Mouse (Mus musculus): ENCODE measurements around the gene H2al1j. TPM values are rescaled to one million over a fixed set of nuclear protein-coding genes. Genes with fewer than 3 reads are reported as not detected.
A peak's percentile ranks its signal among the peaks of the same experiment; 100 is the strongest.
"Not testable (repeated sequence)": the region's sequence is repeated elsewhere in the genome, so short reads cannot be mapped to it uniquely, and the experiment has no call there.

Gene H2al1j
- polyA plus RNA-seq, 1 experiment from 2014 or later: not detected

GRCm38 (mm10) chrX:11317956-11318355 is 9.7 kb upstream of the H2al1j start, which contains the start of gene H2al1g:
Gene H2al1g, plus strand, starts transcription at chrX:11318256.
- H3K4me3 ChIP-seq (ENCODE audit: low read depth, low read length); ATAC-seq (ENCODE audit: insufficient read depth); H3K36me3 ChIP-seq (ENCODE audit: insufficient read depth); H3K4me2 ChIP-seq; H3K27ac ChIP-seq (ENCODE audit: low read depth); DNase-seq; H3K9ac ChIP-seq; H3K27me3 ChIP-seq (ENCODE audit: insufficient read depth, low read length); H3K4me1 ChIP-seq (ENCODE audit: insufficient read depth); H3K9me3 ChIP-seq (ENCODE audit: low read depth, low read length): not testable (repeated sequence)
- no CpG with 5 or more reads among the region's 3 CpGs for WGBS

GRCm38 (mm10) chrX:11321192-11321591 is 6.4 kb upstream of the H2al1j start, which contains the start of gene H2al1h:
Gene H2al1h, plus strand, starts transcription at chrX:11321492.
- not testable (repeated sequence) for H3K4me1 ChIP-seq (ENCODE audit: insufficient read depth); H3K4me2 ChIP-seq; H3K36me3 ChIP-seq (ENCODE audit: insufficient read depth); H3K9me3 ChIP-seq (ENCODE audit: low read depth, low read length); ATAC-seq (ENCODE audit: insufficient read depth); H3K4me3 ChIP-seq (ENCODE audit: low read depth, low read length); DNase-seq; H3K27me3 ChIP-seq (ENCODE audit: insufficient read depth, low read length); H3K9ac ChIP-seq; H3K27ac ChIP-seq (ENCODE audit: low read depth)
- WGBS: no CpG with 5 or more reads among the region's 6 CpGs

- ATAC-seq (ENCODE audit: insufficient read depth); H3K4me2 ChIP-seq; H3K4me1 ChIP-seq (ENCODE audit: insufficient read depth); H3K27ac ChIP-seq (ENCODE audit: low read depth); DNase-seq; H3K27me3 ChIP-seq (ENCODE audit: insufficient read depth, low read length); H3K4me3 ChIP-seq (ENCODE audit: low read depth, low read length); H3K9ac ChIP-seq; H3K36me3 ChIP-seq (ENCODE audit: insufficient read depth); H3K9me3 ChIP-seq (ENCODE audit: low read depth, low read length): not testable (repeated sequence)
- WGBS: 100% methylated on average over 2 of the region's 5 CpGs
Measured at GRCm38 (mm10) chrX:11324359-11324758, 3.3 kb upstream of the H2al1j start, which contains the start of gene H2al1i. Gene H2al1i, plus strand, starts transcription at chrX:11324659.

GRCm38 (mm10) chrX:11345762-11346161 is 18.1 kb downstream of the H2al1j start:
- no peak overlapping the region for H3K27ac ChIP-seq (ENCODE audit: low read depth)
- ATAC-seq (ENCODE audit: insufficient read depth) (no peak), DNase-seq (peak; percentile 6)
- no peaks in the 10 kb centered on the region for H3K4me1 ChIP-seq (ENCODE audit: insufficient read depth)
- H3K4me2 ChIP-seq: no peak overlapping the region
- H3K9ac ChIP-seq: no peak overlapping the region
- H3K27me3 ChIP-seq (ENCODE audit: insufficient read depth, low read length): no peaks in the 10 kb centered on the region
- TF ChIP-seq CTCF (IDR thresholded peaks at IDR 0.05; ENCODE audit: low read depth): no peak
- no peak overlapping the region for H3K4me3 ChIP-seq (ENCODE audit: low read depth, low read length)
- no peaks in the 10 kb centered on the region for H3K36me3 ChIP-seq (ENCODE audit: insufficient read depth)
- H3K9me3 ChIP-seq (ENCODE audit: low read depth, low read length): no peaks in the 10 kb centered on the region
- WGBS: 54% methylated on average over 9 of the region's 9 CpGs

GRCm38 (mm10) chrX:11346756-11347155 is 19.1 kb downstream of the H2al1j start:
- ATAC-seq (ENCODE audit: insufficient read depth): no peak
- Histone ChIP-seq H3K4me3 (ENCODE audit: low read depth, low read length) (no peak overlapping the region), H3K27me3 (ENCODE audit: insufficient read depth, low read length) (no peaks in the 10 kb centered on the region), H3K9me3 (ENCODE audit: low read depth, low read length) (no peaks in the 10 kb centered on the region), H3K4me1 (ENCODE audit: insufficient read depth) (no peaks in the 10 kb centered on the region), H3K27ac (ENCODE audit: low read depth) (no peak overlapping the region), H3K36me3 (ENCODE audit: insufficient read depth) (no peaks in the 10 kb centered on the region), H3K9ac (no peak overlapping the region), H3K4me2 (no peak overlapping the region)
- no peak for TF ChIP-seq CTCF (IDR thresholded peaks at IDR 0.05; ENCODE audit: low read depth)
- no peak for DNase-seq
- WGBS: 85% methylated on average over 3 of the region's 3 CpGs

GRCm38 (mm10) chrX:11360823-11361222 is 33.2 kb downstream of the H2al1j start:
- no peak overlapping the region for H3K9ac ChIP-seq
- no peaks in the 10 kb centered on the region for H3K9me3 ChIP-seq (ENCODE audit: low read depth, low read length)
- no peaks in the 10 kb centered on the region for H3K36me3 ChIP-seq (ENCODE audit: insufficient read depth)
- DNase-seq (no peak), ATAC-seq (ENCODE audit: insufficient read depth) (no peak)
- no peak overlapping the region for H3K27ac ChIP-seq (ENCODE audit: low read depth)
- H3K4me1 ChIP-seq (ENCODE audit: insufficient read depth): no peaks in the 10 kb centered on the region
- WGBS: 75% methylated on average over 6 of the region's 6 CpGs
- H3K4me3 ChIP-seq (ENCODE audit: low read depth, low read length): no peak overlapping the region
- no peak overlapping the region for H3K4me2 ChIP-seq
- TF ChIP-seq CTCF (IDR thresholded peaks at IDR 0.05; ENCODE audit: low read depth): no peak
- H3K27me3 ChIP-seq (ENCODE audit: insufficient read depth, low read length): no peaks in the 10 kb centered on the region; the same call in 1 of the 2 replicates

- H3K4me2 ChIP-seq: no peak overlapping the region
- H3K4me1 ChIP-seq (ENCODE audit: insufficient read depth): no peaks in the 10 kb centered on the region
- H3K9me3 ChIP-seq (ENCODE audit: low read depth, low read length): no peaks in the 10 kb centered on the region
- TF ChIP-seq CTCF (IDR thresholded peaks at IDR 0.05; ENCODE audit: low read depth): no peak
- DNase-seq (no peak), ATAC-seq (ENCODE audit: insufficient read depth) (no peak)
- H3K4me3 ChIP-seq (ENCODE audit: low read depth, low read length): no peak overlapping the region
- H3K27me3 ChIP-seq (ENCODE audit: insufficient read depth, low read length): no peaks in the 10 kb centered on the region; the same call in 1 of the 2 replicates
- WGBS: 83% methylated on average over 2 of the region's 2 CpGs
- no peak overlapping the region for H3K27ac ChIP-seq (ENCODE audit: low read depth)
- H3K36me3 ChIP-seq (ENCODE audit: insufficient read depth): no peaks in the 10 kb centered on the region
- H3K9ac ChIP-seq: no peak overlapping the region
Measured at GRCm38 (mm10) chrX:11361261-11361660, 33.6 kb downstream of the H2al1j start.

- no peak overlapping the region for H3K4me3 ChIP-seq (ENCODE audit: low read depth, low read length)
- H3K27ac ChIP-seq (ENCODE audit: low read depth): no peak overlapping the region
- no peaks in the 10 kb centered on the region for H3K4me1 ChIP-seq (ENCODE audit: insufficient read depth)
- no peaks in the 10 kb centered on the region; the same call in 1 of the 2 replicates for H3K27me3 ChIP-seq (ENCODE audit: insufficient read depth, low read length)
- no peak overlapping the region for H3K4me2 ChIP-seq
- H3K9me3 ChIP-seq (ENCODE audit: low read depth, low read length): no peaks in the 10 kb centered on the region
- 38% methylated on average over 6 of the region's 6 CpGs for WGBS
- TF ChIP-seq CTCF (IDR thresholded peaks at IDR 0.05; ENCODE audit: low read depth): no peak
- H3K36me3 ChIP-seq (ENCODE audit: insufficient read depth): no peaks in the 10 kb centered on the region
- ATAC-seq (ENCODE audit: insufficient read depth) (no peak), DNase-seq (peak; percentile 41)
- no peak overlapping the region for H3K9ac ChIP-seq
Measured at GRCm38 (mm10) chrX:11363890-11364289, 36.3 kb downstream of the H2al1j start.
